8 mouse cellular contexts compared by ENCODE assay signal in the genomic region with DNA sequence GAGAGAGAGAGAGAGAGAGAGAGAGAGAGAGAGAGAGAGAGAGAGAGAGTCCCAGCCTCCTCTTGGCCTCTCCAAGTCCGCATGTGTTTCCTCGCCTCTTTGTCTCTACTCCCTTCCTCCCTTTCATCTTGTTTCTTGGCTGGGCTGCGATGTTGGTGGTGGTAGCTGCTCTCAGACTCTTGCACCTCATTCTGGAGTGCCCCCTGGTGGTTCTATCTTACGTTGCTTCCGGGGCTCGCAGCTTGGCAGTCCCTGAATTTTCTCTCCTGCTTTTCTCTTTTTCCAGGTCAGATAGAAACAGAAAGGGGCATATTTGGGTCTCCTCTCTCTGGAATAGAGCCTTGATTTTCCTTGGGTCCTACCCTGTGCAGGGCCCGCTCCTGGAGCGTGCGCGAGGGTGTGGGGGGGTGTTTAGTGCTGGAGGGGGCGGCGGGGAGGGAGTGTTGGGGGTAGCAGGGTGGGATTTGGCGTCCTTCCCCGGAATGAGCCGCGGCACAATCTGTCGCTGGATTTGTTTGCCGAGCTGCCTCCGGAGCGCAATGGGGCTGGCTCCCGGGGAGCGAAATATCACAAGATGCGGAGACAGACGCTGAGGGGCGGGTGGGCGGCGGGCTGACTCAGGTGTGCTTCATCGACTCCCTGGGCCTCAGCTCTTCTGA. TPM values are rescaled to one million over a fixed set of nuclear protein-coding genes. Genes with fewer than 3 reads are reported as not detected.
DNase-seq lines count a peak whose midpoint lies in the region; ATAC-seq and TF ChIP-seq lines count a peak whose summit lies in the region.

No protein-coding gene starts in this region.

- peak; percentile 40 for TF ChIP-seq CTCF in bone marrow macrophage, adult 2 months (IDR thresholded peaks at IDR 0.05; ENCODE audit: low read depth, low read length)

- TF ChIP-seq POLR2A in bone marrow macrophage, adult 2 months (IDR thresholded peaks at IDR 0.05; ENCODE audit: borderline replicate concordance, low read depth, low read length), result no peak

- H3K4me2 ChIP-seq in hindbrain, embryonic 13.5 days, result peak overlapping the region; percentile 51

- DNase-seq in ES-E14 (ENCODE audit: low read depth, low spot score), result peak; percentile 82
- DNase-seq in forelimb bud, embryonic 11.5 days (ENCODE audit: low read depth, low spot score), result peak; percentile 73
- DNase-seq in layer of hippocampus, postnatal 36 days, result peak; percentile 82 to 84
- peak; percentile 79 to 84 for DNase-seq in lung, postnatal 4 days
- peak; percentile 84 for DNase-seq in right cerebral cortex, adult 18-20 months
- DNase-seq in urinary bladder, postnatal 14 days (ENCODE audit: low spot score), result peak; percentile 80

- H3K9me3 ChIP-seq in ES-E14 (ENCODE audit: control insufficient read depth, insufficient read depth, low read depth, low read length), result no peaks in the 10 kb centered on the region
- no peaks in the 10 kb centered on the region for H3K9me3 ChIP-seq in hindbrain, embryonic 13.5 days

- H3K27me3 ChIP-seq in hindbrain, embryonic 13.5 days, result peaks cover 83% of the 10 kb centered on the region

- in situ Hi-C loops in ES-E14 (cut with MboI; ENCODE audit: low sequenced_read_pairs in 2 of 2, unreplicated experiment in 2 of 2), result no loop called here

- no peaks in the 10 kb centered on the region for H3K36me3 ChIP-seq in ES-E14 (ENCODE audit: control insufficient read depth, insufficient read depth, low read length, poor library complexity, severe bottlenecking)
- H3K36me3 ChIP-seq in hindbrain, embryonic 13.5 days, result no peaks in the 10 kb centered on the region

- H3K9ac ChIP-seq in ES-E14 (ENCODE audit: insufficient read depth, low read depth, low read length, poor library complexity, severe bottlenecking), result no peak overlapping the region; the same call in 1 of the 2 replicates
- H3K9ac ChIP-seq in hindbrain, embryonic 13.5 days, result peak overlapping the region; percentile 53

- 3% methylated on average over 28 of the region's 28 CpGs for WGBS in hindbrain, embryonic 13.5 days

- peaks cover 0 to 12% of the 10 kb centered on the region in 2 experiments; a peak in 2 of 4 replicates for H3K4me1 ChIP-seq in ES-E14 (ENCODE audit: control insufficient read depth in 2 of 2, insufficient read depth in 2 of 2, low read length in 2 of 2, poor library complexity in 1 of 2)
- H3K4me1 ChIP-seq in bone marrow macrophage, adult 2 months (ENCODE audit: control insufficient read depth, insufficient read depth, low read length), result no peaks in the 10 kb centered on the region
- H3K4me1 ChIP-seq in hindbrain, embryonic 13.5 days (replicated peaks), result peaks cover 48% of the 10 kb centered on the region

- no peak for ATAC-seq in hindbrain, embryonic 13.5 days (ENCODE audit: low FRiP score)

- peak overlapping the region; percentile 47 to 61 for H3K4me3 ChIP-seq in ES-E14 (ENCODE audit: insufficient read depth in 1 of 2, low read depth in 1 of 2, low read length in 2 of 2, poor library complexity in 1 of 2, severe bottlenecking in 1 of 2)
- H3K4me3 ChIP-seq in bone marrow macrophage, adult 2 months (ENCODE audit: insufficient read depth, low read length), result no peak overlapping the region
- peak overlapping the region; percentile 29 for H3K4me3 ChIP-seq in hindbrain, embryonic 13.5 days

- no peak overlapping the region for H3K27ac ChIP-seq in ES-E14 (ENCODE audit: insufficient read depth, low read depth, low read length, poor library complexity, severe bottlenecking)
- H3K27ac ChIP-seq in bone marrow macrophage, adult 2 months (ENCODE audit: insufficient read depth, low read depth, low read length), result no peak overlapping the region
- H3K27ac ChIP-seq in hindbrain, embryonic 13.5 days, result no peak overlapping the region

TF ChIP-seq in ES-E14, 5 proteins besides CTCF, POLR2A, EP300 and RAD21:
- no peak for TF ChIP-seq ZNF384 (IDR thresholded peaks at IDR 0.05; ENCODE audit: low read depth, low read length)
- no peak for TF ChIP-seq CHD2 (IDR thresholded peaks at IDR 0.05; ENCODE audit: low read depth, low read length)
- TF ChIP-seq ZC3H11A (IDR thresholded peaks at IDR 0.05; ENCODE audit: borderline replicate concordance, low read depth, low read length), result no peak
- no peak for TF ChIP-seq MAFK (IDR thresholded peaks at IDR 0.05; ENCODE audit: insufficient read depth, low read depth, low read length)
- no peak for TF ChIP-seq HCFC1 (IDR thresholded peaks at IDR 0.05; ENCODE audit: borderline replicate concordance, insufficient read depth, low read length)

RNA-seq across cellular contexts. Expression of gene Rtn4rl2, which starts 2.3 kb away (rescaled TPM):
- total RNA-seq in ES-E14 (2012; rRNA removed), result 0.79 and 0.80 TPM in 2 replicates
- polyA plus RNA-seq in bone marrow macrophage, adult 2 months (2012; ENCODE audit: insufficient read depth, insufficient read length, missing spikeins), result not detected in 2 replicates
- polyA plus RNA-seq in hindbrain, embryonic 13.5 days (2015; fragmentation: Nextera tagmentation; extraction: Ambion mirVana), result 2.0 and 3.1 TPM in 2 replicates
- 10 to 100 TPM; 91.2 to 94.8 TPM for total RNA-seq in layer of hippocampus, postnatal 36 days (2021)

RNA-seq across cellular contexts. Expression of gene Slc43a3, which starts 47.6 kb away (rescaled TPM):
- 12.9 and 13.8 TPM in 2 replicates for total RNA-seq in ES-E14 (2012; rRNA removed)
- polyA plus RNA-seq in bone marrow macrophage, adult 2 months (2012; ENCODE audit: insufficient read depth, insufficient read length, missing spikeins), result 14.9 and 15.3 TPM in 2 replicates
- polyA plus RNA-seq in hindbrain, embryonic 13.5 days (2015; fragmentation: Nextera tagmentation; extraction: Ambion mirVana), result 6.1 and 7.0 TPM in 2 replicates
- 1 to 10 TPM in 1 of 2 experiments, under 1 TPM in 1; 0.37 to 2.6 TPM for total RNA-seq in layer of hippocampus, postnatal 36 days (2021)

RNA-seq across cellular contexts. Expression of gene Slc43a1, which starts 50.1 kb away (rescaled TPM):
- 30.2 and 47.0 TPM in 2 replicates for total RNA-seq in ES-E14 (2012; rRNA removed)
- polyA plus RNA-seq in bone marrow macrophage, adult 2 months (2012; ENCODE audit: insufficient read depth, insufficient read length, missing spikeins), result not detected in 2 replicates
- 2.5 and 3.3 TPM in 2 replicates for polyA plus RNA-seq in hindbrain, embryonic 13.5 days (2015; fragmentation: Nextera tagmentation; extraction: Ambion mirVana)
- total RNA-seq in layer of hippocampus, postnatal 36 days (2021), result 1 to 10 TPM in 1 of 2 experiments, under 1 TPM in 1; 0.48 to 1.2 TPM

Comparison
In these comparisons a context has a peak if more than half of its experiments do, and no peak if none do; other contexts are left out.
1. RNA of gene Rtn4rl2, which starts 2.3 kb away (total RNA-seq): 91.2 to 94.8 TPM in layer of hippocampus, postnatal 36 days; 0.79 to 0.80 TPM in ES-E14; every median in the first group is over 10 times any median in the second.
2. RNA of gene Slc43a1, which starts 50.1 kb away (total RNA-seq): 30.2 to 47.0 TPM in ES-E14; 0.48 to 1.2 TPM in layer of hippocampus, postnatal 36 days; every median in the first group is over 10 times any median in the second.
3. Peak in every context shown above with its lines, with median percentiles within 50 percentile points of each other: DNase-seq.